Mouse (Mus musculus) CH12.LX (cell line): ENCODE measurements around the gene Scd3. TPM values are rescaled to one million over a fixed set of nuclear protein-coding genes. Genes with fewer than 3 reads are reported as not detected.

ENCODE experiments used
- DNase-seq: peaks from one replicate; pipeline ENCODE4 v3.0.0-alpha.2; 2013; ENCODE audit errors: extremely low read depth
- H3K27ac ChIP-seq: 2 replicates; pipeline ENCODE4 v1.5.1; 2012; ENCODE audit warnings: low read depth, mild to moderate bottlenecking, control low read depth, moderate library complexity; ENCODE audit not compliant: insufficient read depth
- H3K27me3 ChIP-seq: replicated peaks from 2 replicates; pipeline ENCODE3; 2012; ENCODE audit warnings: inconsistent platforms
- H3K36me3 ChIP-seq, 2 experiments: replicated peaks in 1 of 2; 2 replicates each; pipeline versions ENCODE3 to v1.6.1; 2012; ENCODE audit warnings: inconsistent platforms in 1 of 2, low read length in 1 of 2, mild to moderate bottlenecking in 1 of 2, mixed read lengths in 1 of 2, moderate library complexity in 1 of 2; ENCODE audit not compliant: control insufficient read depth in 1 of 2, insufficient read depth in 1 of 2
- H3K4me1 ChIP-seq, 2 experiments: 2 replicates each; pipeline ENCODE4 v1.6.1; 2012; ENCODE audit warnings: inconsistent platforms in 1 of 2, moderate library complexity in 1 of 2; ENCODE audit not compliant: insufficient read depth in 2 of 2, control insufficient read depth in 1 of 2
- H3K4me2 ChIP-seq: 2 replicates; pipeline ENCODE4 v1.6.1; 2012; ENCODE audit warnings: low read depth, mild to moderate bottlenecking, control low read depth; ENCODE audit not compliant: poor library complexity, insufficient read depth, severe bottlenecking
- H3K4me3 ChIP-seq, 3 experiments: fragments of 150-350 bp in 1 of 3; sonication (generic) in 1 of 3; replicated peaks in 1 of 3; 2 replicates each; pipeline versions ENCODE3 to v1.5.1; 2011 to 2012; ENCODE audit warnings: low read depth in 2 of 3, low read length in 2 of 3, mild to moderate bottlenecking in 2 of 3, moderate library complexity in 2 of 3, control low read depth in 1 of 3, improper control_type of control experiment in 1 of 3, inconsistent platforms in 1 of 3, mixed read lengths in 1 of 3; ENCODE audit not compliant: poor library complexity in 1 of 3
- H3K79me2 ChIP-seq: replicated peaks from 2 replicates; pipeline ENCODE4 v1.6.1; 2012; ENCODE audit warnings: mild to moderate bottlenecking, moderate library complexity; ENCODE audit not compliant: control insufficient read depth, poor library complexity, insufficient read depth, severe bottlenecking; ENCODE audit errors: extremely low read depth
- H3K9ac ChIP-seq: 2 replicates; pipeline ENCODE4 v1.6.1; 2012; ENCODE audit warnings: low read depth, mild to moderate bottlenecking, control low read depth, moderate library complexity; ENCODE audit not compliant: insufficient read depth
- H3K9me3 ChIP-seq: replicated peaks from 2 replicates; pipeline ENCODE3; 2012; ENCODE audit warnings: low read length, inconsistent platforms, mixed read lengths
- CHD2 ChIP-seq: IDR thresholded peaks from 2 replicates; pipeline ENCODE4 v1.6.1; 2011; ENCODE audit warnings: low read length, improper control_type of control experiment
- CTCF ChIP-seq, 2 experiments: IDR thresholded peaks in 1 of 2; conservative IDR thresholded peaks in 1 of 2; 2 replicates each; pipeline ENCODE4 v1.5.1; 2011 to 2012; ENCODE audit warnings: low read depth in 2 of 2, low read length in 2 of 2, improper control_type of control experiment in 1 of 2, inconsistent platforms in 1 of 2, mild to moderate bottlenecking in 1 of 2, moderate library complexity in 1 of 2
- E2F4 ChIP-seq: IDR thresholded peaks from 2 replicates; pipeline ENCODE4 v1.6.1; 2011; ENCODE audit warnings: low read depth, low read length, improper control_type of control experiment; ENCODE audit not compliant: insufficient replicate concordance
- ETS1 ChIP-seq: conservative IDR thresholded peaks from 2 replicates; pipeline ENCODE4 v1.6.1; 2012; ENCODE audit warnings: low read depth, mild to moderate bottlenecking, inconsistent platforms, low read length, improper control_type of control experiment, moderate library complexity
- IRF4 ChIP-seq: IDR thresholded peaks from 2 replicates; pipeline ENCODE4 v1.6.1; 2014; ENCODE audit warnings: low read depth, mild to moderate bottlenecking, inconsistent platforms, low read length, improper control_type of control experiment
- KAT2A ChIP-seq: IDR thresholded peaks from 2 replicates; pipeline ENCODE4 v1.6.1; 2012; ENCODE audit warnings: low read length, improper control_type of control experiment, inconsistent platforms; ENCODE audit not compliant: insufficient replicate concordance
- MAFK ChIP-seq: IDR thresholded peaks from 2 replicates; pipeline ENCODE4 v1.6.1; 2011; ENCODE audit warnings: low read length, improper control_type of control experiment; ENCODE audit not compliant: insufficient replicate concordance
- MAZ ChIP-seq: IDR thresholded peaks from 2 replicates; pipeline ENCODE4 v1.6.1; 2012; ENCODE audit warnings: low read depth, mild to moderate bottlenecking, inconsistent platforms, low read length, improper control_type of control experiment, moderate library complexity
- MXI1 ChIP-seq: IDR thresholded peaks from 2 replicates; pipeline ENCODE4 v1.6.1; 2011; ENCODE audit warnings: mild to moderate bottlenecking, low read depth, low read length, improper control_type of control experiment
- MYC ChIP-seq: IDR thresholded peaks from 2 replicates; pipeline ENCODE4 v1.6.1; 2011; ENCODE audit warnings: low read depth, mild to moderate bottlenecking, improper control_type of control experiment, low read length
- NRF1 ChIP-seq: IDR thresholded peaks from 2 replicates; pipeline ENCODE4 v1.6.1; 2014; ENCODE audit warnings: low read depth, mild to moderate bottlenecking, inconsistent platforms, low read length, improper control_type of control experiment, moderate library complexity
- PAX5 ChIP-seq: IDR thresholded peaks from 2 replicates; pipeline ENCODE4 v1.6.1; 2012; ENCODE audit warnings: low read length, inconsistent platforms, mixed read lengths
- RCOR1 ChIP-seq: conservative IDR thresholded peaks from 2 replicates; pipeline ENCODE4 v1.6.1; 2012; ENCODE audit warnings: low read depth, mild to moderate bottlenecking, inconsistent platforms, low read length, improper control_type of control experiment
- SIN3A ChIP-seq: IDR thresholded peaks from 2 replicates; pipeline ENCODE4 v1.6.1; 2012; ENCODE audit warnings: low read length, improper control_type of control experiment, inconsistent platforms
- dilution Hi-C: fragments of 300-500 bp; cut with MboI; formaldehyde crosslinking; loops from 2 replicates; pipeline ENCODE4 v1.14.3; 2020; ENCODE audit warnings: low sequenced_read_pairs; ENCODE audit not compliant: extremely low pct_unique_long_range_greater_than_20kb, extremely low pct_ligation_motif_present
- in situ Hi-C: fragments of 300-500 bp; cut with MboI; formaldehyde crosslinking; loops from 3 replicates; pipeline ENCODE4 v1.14.3; 2019; ENCODE audit warnings: low sequenced_read_pairs, low pct_ligation_motif_present, low pct_unique_long_range_greater_than_20kb, mixed read lengths
- polyA plus RNA-seq: library from polyadenylated mRNA; unstranded; fragments of >175 nt; gene quantifications from 2 replicates; pipeline ENCODE4 v1.2.1, GENCODE M21; 2012; ENCODE audit warnings: low read depth; ENCODE audit not compliant: insufficient read length
- total RNA-seq, 2 experiments: library from RNA; depleted of rRNA; stranded (reverse); fragments of 300-350 nt in 1 of 2; fragments of >200 nt in 1 of 2; gene quantifications; 2 replicates each; pipeline ENCODE4 v1.2.3; 2012 to 2014

Scd3 gene
- total and polyA plus RNA-seq, 3 experiments, result not detected

DNA sequence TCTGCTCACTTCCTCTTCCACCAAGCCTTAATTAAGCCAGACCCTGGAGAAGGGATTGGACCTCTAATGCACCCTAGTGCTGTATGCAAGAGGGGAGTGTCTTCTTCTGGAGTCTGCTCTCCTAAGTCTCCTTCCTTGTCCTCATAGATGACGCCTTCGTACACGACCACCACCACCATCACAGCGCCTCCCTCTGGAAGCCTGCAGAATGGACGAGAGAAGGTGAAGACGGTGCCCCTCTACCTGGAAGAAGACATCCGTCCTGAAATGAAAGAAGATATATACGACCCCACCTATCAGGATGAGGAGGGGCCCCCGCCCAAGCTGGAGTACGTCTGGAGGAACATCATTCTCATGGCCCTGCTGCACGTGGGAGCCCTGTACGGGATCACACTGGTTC, 12.2 kb downstream of the Scd3 start:
- DNase-seq, result no peak
- no peak for TF ChIP-seq PAX5
- peak; percentile 23 to 41; a peak in 1 of 4 replicates for TF ChIP-seq CTCF (conservative IDR thresholded peaks at IDR 0.05 in 1 of 2, IDR thresholded peaks at IDR 0.05 in 1 of 2; ENCODE audit: low read depth in 2 of 2, low read length in 2 of 2)
- Histone ChIP-seq H3K36me3 (no peaks in the 10 kb centered on the region), H3K4me1 (peaks cover 3% of the 10 kb centered on the region in 2 experiments; a peak in 1 of 4 replicates), H3K27ac (no peak overlapping the region), H3K4me3 (no peak overlapping the region), H3K9me3 (no peaks in the 10 kb centered on the region), H3K79me2 (no peaks in the 10 kb centered on the region), H3K9ac (no peak overlapping the region), H3K4me2 (no peak overlapping the region), H3K27me3 (peaks cover 6% of the 10 kb centered on the region)
- dilution Hi-C loops, result no loop called here
- in situ Hi-C loops, result no loop called here

DNA sequence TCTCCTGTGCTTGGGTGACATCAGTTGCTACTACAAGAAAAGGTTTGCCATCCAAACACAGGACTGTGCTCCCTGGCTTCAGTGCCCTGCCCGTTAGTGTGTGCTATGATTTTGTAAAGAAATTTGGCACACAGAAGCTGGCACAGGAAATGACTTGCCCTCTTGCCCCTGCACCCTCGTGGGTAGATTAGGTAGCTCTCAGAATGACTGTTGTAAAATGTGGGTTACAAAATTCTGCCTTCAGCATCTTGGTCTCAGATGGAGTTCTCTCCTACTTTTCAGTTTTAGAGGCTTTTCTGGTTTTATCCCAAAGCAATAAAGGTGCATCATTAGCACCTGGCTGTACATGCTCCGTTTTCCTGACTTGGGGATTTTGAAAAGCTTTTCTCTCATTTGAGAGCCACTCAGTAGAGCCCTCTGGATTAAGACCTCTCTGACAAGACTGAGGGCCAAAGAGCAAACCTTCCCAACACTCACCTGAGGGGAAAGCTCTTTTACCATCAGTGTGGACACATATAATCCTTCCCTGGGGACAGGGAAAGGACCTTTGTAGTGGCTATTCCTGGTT, 15.0 kb downstream of the Scd3 start:
- in situ Hi-C loops, result no loop called here
- H3K79me2 ChIP-seq, result no peaks in the 10 kb centered on the region
- H3K4me3 ChIP-seq, result no peak overlapping the region
- H3K27ac ChIP-seq, result no peak overlapping the region
- peaks cover 3% of the 10 kb centered on the region in 2 experiments; a peak in 1 of 4 replicates for H3K4me1 ChIP-seq
- no peaks in the 10 kb centered on the region for H3K36me3 ChIP-seq
- dilution Hi-C loops, result no loop called here
- peaks cover 6% of the 10 kb centered on the region for H3K27me3 ChIP-seq
- TF ChIP-seq SIN3A (no peak), MAZ (no peak), MXI1 (no peak), IRF4 (no peak), E2F4 (no peak)
- H3K9ac ChIP-seq, result no peak overlapping the region
- DNase-seq, result no peak
- H3K4me2 ChIP-seq, result no peak overlapping the region
- no peaks in the 10 kb centered on the region for H3K9me3 ChIP-seq

GRCm38 (mm10) chr19:44225728-44226127, 22.7 kb downstream of the Scd3 start:
- no peak for TF ChIP-seq MAFK
- TF ChIP-seq KAT2A, result no peak
- TF ChIP-seq RCOR1, result no peak
- no peak for TF ChIP-seq CHD2
- no peak for TF ChIP-seq E2F4
- no peak for TF ChIP-seq ETS1
- TF ChIP-seq NRF1, result no peak
- TF ChIP-seq MYC, result no peak
- in situ Hi-C loops (no loop called here), dilution Hi-C loops (no loop called here)
- no peak overlapping the region for H3K27ac ChIP-seq
- H3K4me3 ChIP-seq, result no peak overlapping the region
- no peaks in the 10 kb centered on the region for H3K36me3 ChIP-seq
- no peak overlapping the region for H3K4me2 ChIP-seq
- no peaks in the 10 kb centered on the region for H3K79me2 ChIP-seq
- no peaks in the 10 kb centered on the region for H3K4me1 ChIP-seq
- no peak for DNase-seq
- H3K9ac ChIP-seq, result no peak overlapping the region
- no peaks in the 10 kb centered on the region for H3K9me3 ChIP-seq
- peaks cover 4% of the 10 kb centered on the region for H3K27me3 ChIP-seq
